Mouse (Mus musculus): ENCODE measurements around the gene Trabd2b.

The Trabd2b gene

DNA sequence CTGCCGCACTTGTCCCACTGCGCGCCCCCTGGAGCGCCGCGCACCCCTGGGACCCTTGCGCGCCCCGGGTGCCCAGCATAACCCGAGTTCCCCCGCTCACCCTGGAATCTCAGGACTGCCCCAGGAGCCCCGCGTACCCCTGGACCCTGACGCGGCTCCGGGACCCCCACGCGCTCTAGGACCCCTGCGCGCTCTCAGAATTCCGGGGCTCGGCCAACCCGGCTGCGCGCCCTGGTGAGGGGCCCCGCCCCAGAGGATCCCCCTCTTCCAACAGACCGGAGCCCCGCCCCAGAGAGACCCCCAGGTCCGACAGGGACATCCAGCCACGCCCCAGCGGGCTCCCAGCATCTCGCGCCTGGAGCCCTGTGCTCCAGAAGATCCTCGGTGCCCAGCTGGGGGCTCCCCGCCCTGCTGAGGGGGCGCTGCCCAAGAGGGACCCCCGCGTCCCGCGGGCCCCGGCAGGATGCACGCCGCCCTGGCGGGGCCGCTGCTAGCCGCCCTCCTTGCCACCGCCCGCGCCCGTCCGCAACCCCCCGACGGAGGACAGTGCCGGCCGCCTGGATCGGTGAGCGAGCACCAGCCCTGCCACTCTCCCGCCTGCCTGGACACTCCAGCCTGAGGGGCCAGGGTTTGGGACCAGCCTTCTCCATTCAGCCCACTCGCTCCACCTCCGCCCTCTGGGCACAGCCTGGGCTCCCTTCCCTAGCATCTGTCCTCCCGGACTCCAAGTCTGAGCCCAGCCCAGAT is at the start of gene Trabd2b:
Gene Trabd2b, plus strand, starts transcription at position 370 of the 747 bp plus-strand sequence.
- DNase-seq: no peak

DNA sequence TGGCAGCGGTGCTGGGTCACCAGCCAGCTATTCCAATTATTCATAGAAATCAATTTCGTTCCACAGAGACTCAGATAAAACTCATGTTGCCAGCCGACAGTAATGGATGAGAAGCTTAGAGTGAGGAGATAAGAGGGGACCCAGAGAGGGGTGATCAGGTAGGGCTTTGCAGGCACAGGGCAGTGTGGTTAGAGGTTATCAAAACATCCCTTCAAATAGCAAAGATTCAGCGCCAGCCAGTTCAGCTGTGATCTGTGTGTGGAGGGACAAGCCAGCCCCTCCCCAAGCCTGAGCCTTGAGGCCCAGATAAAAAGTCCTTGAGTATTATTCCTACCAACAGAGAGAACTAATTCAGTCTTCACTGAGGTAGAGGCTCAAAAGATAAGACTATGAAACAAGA is 49.1 kb upstream of the Trabd2b start:
- no peak for DNase-seq

DNA sequence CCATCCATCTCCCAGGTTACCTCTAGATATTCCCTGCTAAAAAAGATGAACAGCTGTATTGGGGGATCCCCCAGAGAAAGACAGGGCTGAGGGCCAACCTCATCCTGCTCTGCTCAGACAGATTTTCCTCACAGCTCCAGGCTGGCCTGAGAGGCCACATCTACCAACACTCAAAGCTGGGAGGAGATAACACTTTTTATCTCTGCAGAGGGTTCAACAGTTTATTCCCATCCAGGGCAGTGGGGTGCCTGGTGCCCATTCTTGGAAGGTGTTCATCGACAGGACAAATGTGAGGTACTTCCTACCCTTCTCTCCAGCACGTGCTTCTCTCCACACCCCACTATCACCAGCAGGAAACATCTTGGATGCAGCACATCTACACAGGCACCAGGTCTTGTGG is 47.6 kb upstream of the Trabd2b start:
- no peak for DNase-seq

DNA sequence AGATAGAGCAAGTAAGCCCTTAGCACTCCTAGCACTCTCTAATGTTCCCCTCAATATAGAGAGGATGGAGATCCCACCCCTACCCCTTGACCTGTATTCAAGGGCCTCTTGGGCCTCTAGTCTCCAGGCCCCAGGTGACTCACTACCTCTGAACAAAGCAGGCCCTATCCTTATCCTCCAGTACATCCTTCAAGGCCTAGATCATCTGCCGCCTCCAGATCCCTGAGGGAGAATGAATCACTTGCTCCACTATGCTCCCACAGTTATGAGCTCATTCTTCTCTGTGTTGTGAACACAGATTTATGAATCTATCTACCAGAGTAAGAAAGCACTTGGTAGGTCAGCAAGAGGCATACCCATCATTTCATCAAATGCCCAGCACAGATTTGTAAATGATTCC is 46.7 kb upstream of the Trabd2b start:
- no peak for DNase-seq

DNA sequence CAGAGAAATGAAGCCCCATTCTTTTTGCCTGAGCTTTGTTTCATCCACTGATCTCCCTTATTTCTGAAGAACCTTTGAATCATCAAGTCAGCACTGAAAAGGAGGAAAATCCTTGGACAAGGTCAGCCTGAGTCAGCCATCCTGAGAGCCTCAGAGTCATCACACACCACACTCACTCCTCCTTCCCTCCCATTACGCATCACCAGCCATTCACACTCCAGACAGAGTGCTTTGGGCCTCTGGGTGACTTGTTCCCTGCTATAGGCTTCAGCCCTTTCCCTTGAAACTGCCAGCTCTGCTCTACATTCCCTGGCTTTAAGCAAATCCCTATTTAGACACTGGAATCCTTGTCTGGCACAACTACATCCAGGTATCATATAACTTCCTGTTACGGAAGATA is 45.2 kb upstream of the Trabd2b start:
- no peak for DNase-seq

DNA sequence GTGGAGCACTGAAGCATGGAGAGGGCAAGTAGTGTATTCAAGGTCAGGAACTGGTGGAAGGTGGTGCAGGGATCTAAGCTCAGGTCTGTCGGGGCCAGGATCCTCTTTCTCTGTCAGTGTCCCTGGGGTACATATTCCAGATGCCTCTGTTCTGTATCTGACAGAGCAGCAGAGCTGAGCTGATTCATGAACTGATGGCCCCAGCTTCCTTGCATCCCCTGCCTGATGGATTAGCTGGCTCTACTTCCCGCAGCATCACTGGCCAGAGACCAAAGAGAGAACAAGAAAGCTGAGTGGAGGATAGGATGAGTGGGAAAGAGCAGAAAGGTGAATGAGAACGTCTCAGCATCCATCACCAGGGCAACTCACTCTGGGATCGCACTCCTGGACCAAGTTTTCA is 41.5 kb upstream of the Trabd2b start:
- DNase-seq: no peak

DNA sequence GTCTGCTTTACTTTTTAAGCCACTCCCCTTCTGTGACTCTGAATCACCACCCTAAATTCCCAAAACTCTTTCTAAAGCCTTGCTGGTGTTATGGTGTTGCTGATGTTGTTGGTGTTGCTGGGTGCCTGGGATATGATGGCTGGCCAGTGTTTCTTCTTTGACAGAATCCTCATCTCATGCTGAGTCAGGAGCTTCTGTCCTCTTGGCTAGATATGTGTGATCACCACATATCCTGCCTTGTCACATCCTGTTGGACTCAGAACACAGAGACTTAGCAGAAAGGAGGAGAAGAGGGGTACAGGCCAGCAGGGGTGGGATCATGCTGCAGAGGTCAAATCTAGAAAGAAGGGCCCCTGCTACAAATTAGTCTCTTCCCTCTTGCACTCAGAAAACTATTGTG is 40.9 kb upstream of the Trabd2b start:
- DNase-seq: no peak

DNA sequence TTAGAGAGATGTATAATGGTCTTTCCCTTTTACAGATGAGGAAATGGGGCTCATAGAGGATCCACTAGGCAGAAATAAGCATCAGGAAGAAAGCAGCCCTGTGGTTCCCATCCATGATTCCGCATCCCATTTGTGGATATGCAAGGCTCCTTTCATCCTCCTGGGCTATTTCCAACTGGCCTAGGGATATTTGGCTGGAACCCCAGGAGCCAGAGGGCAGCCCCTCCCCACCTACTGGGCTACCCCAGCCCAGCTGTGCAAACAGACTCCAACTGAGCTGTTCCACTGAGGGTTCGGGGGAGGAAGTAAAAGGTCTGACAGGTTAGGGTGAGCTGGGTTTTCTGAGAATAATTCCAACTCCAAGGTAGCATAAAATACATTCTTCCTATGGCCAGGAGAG is 39.5 kb upstream of the Trabd2b start:
- no peak for DNase-seq

GRCm38 (mm10) chr4:114367840-114368239 is 38.7 kb upstream of the Trabd2b start:
- DNase-seq: no peak

GRCm38 (mm10) chr4:114369591-114369990 is 36.9 kb upstream of the Trabd2b start:
- no peak for DNase-seq

- no peak for DNase-seq
Observed at GRCm38 (mm10) chr4:114370935-114371715, 35.4 kb upstream of the Trabd2b start.

- no peak for DNase-seq
Observed at GRCm38 (mm10) chr4:114372699-114373098, 33.8 kb upstream of the Trabd2b start.

DNA sequence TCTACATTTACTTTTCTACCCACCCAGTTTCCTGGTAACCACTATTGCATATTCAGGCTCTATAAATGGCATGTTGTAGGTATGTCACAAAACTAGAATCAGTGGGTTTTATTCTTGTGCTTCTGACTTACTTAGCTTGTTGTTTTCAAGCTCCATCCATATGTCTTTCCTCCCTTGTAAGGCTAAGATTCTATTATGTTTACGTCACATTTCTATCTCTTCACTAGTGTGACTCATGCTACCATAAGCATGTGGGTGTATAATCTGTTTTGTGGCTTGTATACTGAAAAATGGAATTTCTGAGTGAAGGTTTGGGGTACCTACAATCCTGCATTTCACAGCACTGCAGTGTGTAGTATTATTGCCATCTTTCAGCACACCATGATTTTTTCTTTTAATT is 32.2 kb upstream of the Trabd2b start:
- no peak for DNase-seq

DNA sequence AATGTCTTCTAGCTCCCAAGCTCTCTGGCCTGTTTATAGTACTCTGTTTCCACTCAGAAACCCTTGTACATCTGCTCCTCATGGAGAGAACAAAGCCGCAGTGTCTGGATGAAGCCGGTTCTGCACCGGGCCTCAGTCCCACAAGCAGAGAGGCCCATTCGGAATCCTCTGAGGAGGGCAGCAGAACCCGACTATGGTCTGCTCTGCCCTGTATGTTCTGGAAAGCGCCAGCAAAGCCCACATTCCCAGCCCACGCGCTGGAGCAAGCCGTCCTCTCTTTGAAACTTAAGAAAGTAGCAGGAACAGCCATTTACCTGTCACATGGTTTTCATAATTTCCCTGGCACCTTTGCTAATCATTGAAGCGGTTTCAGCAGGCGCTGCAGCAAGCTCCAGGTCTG is 29.0 kb upstream of the Trabd2b start:
- no peak for DNase-seq

DNA sequence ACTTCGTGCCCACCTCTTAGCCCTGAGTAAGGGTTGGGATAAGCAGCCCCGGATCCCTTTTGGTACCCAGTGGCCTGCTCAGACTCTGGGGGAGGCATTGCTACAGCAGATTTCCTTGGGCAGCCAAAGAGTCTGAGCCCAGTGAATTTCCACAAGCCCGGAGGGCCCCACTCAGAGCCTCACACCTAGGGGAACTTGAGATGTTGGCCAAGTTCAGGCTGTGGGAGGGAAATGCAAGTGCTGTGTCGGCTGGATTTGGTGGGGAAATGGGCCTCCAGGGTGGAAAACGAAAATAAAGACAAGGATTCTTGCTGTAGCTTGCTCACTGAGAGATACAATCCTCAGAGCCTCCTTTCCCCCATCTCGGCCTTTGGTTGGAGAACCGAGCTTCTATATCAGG is 28.0 kb upstream of the Trabd2b start:
- no peak for DNase-seq

DNA sequence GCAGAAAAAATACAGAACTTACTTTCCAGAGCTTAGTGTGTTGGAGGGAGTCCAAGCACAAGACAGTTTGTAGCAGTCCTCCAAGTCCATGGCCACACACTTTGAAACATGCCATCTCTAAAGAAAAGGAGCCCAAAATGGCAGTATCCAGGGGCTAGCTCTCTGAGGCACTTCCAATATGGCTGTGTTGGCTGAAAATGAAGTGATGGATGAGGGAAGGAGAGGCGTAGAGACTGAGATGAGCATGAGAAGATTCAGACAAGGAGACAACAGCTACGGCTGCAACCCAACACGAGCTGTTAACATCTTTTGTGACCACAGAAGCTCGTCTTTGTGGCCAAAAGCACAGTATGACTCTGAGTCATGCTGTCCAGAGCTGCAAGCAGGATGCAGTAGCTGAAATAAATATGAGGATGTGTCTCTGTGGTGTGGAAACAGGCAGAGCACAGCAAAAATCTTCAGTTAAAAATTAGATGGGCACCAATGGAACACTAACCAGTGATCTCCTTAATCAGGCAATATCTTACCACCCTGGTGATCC is 27.0 kb upstream of the Trabd2b start:
- DNase-seq: no peak

DNA sequence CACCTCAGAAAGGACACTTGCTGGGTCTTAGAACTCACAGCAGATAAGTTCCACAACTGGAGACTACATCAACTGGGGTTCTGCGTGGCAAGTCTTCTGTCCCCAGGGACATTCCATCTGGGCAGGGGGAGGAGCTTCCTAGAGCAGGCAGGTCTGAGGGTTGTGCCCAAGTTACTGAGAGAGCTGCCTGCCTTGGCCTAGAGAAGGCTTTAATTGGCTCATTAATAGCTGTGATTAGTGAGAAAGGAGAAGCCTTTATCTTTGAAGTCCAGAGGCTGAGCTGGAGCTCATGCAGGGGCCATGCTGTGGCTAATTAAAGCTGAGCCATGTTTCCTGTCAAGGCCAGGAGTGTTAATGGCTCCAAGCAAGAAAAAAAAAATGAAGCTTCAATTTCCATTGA is 23.9 kb upstream of the Trabd2b start:
- no peak for DNase-seq

- DNase-seq: peak; percentile 14 to 21
Observed at GRCm38 (mm10) chr4:114385236-114385635, 21.3 kb upstream of the Trabd2b start.

DNA sequence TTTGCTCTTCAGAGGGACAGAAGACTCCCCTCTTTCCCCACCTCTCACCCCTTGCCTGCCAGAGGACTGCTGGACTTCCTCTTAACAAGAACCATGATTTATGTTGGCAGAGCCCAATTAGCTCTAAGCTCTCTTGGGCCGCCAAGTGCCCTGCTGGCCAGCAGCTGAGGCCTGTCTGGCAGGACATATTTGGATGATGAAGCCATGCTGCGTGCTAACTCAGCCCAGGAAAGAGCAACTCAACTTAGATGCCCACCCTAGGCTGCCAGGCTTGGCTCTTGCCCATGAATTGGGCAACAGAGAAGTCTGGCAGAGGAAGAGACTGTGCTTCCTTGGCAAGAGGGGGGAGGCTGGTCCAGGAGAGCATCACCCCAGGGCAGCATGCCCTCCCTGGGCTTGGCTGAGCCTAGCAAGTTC is 20.1 kb upstream of the Trabd2b start:
- DNase-seq: peak; percentile 65 to 68

GRCm38 (mm10) chr4:114387527-114388135 is 18.9 kb upstream of the Trabd2b start:
- DNase-seq: no peak

DNA sequence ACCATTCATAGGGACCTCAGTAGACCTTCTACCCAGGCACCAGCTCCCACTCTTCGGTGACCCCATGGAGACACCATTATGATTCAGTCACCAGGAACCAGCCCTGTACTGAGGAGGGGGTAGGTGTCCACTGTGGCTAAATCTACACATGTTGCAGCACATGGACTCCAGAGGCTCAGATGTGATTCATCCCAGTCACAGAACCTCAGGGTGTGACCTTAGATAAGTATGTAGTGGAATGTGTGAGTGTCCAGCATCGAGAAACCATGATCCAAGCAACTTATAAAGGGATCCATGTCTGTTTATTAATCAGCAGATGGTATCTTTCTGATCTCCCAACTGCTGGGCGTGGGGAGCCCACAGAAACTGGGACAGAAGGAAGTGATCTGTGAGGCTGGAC is 18.2 kb upstream of the Trabd2b start:
- no peak for DNase-seq

- no peak for DNase-seq
Observed at GRCm38 (mm10) chr4:114389653-114390052, 16.9 kb upstream of the Trabd2b start.

GRCm38 (mm10) chr4:114397625-114398024 is 8.9 kb upstream of the Trabd2b start:
- DNase-seq: no peak

DNA sequence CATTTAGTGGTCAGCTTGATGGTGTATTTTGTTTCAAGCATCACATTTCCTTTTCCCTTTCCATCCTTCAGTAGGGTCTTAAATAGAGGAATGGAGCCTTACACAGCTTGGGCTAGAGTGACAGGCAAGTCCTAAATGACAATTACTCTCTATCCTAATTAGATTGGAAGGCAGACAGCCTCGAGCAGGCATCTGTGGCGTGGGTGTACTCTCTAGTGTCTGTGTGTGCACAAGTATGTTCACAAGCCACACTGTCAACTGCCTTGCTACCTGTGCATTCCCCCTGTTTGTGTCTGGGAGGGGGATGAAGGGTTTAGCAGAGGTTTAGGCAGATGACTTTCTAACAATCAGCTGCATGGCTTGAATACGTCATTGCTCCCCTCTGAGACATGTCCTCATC is 6.7 kb upstream of the Trabd2b start:
- no peak for DNase-seq

Measured in cerebellum, postnatal 36 days (tissue).